Mouse (Mus musculus) midbrain, embryonic 11.5 days (tissue): Measurements from ENCODE around the gene Lrfn3. TPM values are rescaled to one million over a fixed set of nuclear protein-coding genes. Genes with fewer than 3 reads are reported as not detected.
A peak's percentile ranks its signal among the peaks of the same experiment; 100 is the strongest.

ENCODE experiments used
- ATAC-seq: fragments of 200-750 bp; cut with Nextera tagmentation; 2 replicates; pipeline ENCODE4 v1.8.0; 2017; ENCODE audit warnings: moderate TSS enrichment, moderate library complexity; ENCODE audit not compliant: low FRiP score
- DNase-seq: peaks from one replicate; pipeline ENCODE4 v3.0.0; 2015; ENCODE audit warnings: low spot score; ENCODE audit errors: missing footprints
- H3K27ac ChIP-seq: fragments of 300-500 bp; sonication (generic); 2 replicates; pipeline ENCODE4 v1.5.1; 2014; ENCODE audit warnings: low read depth, low read length
- H3K27me3 ChIP-seq: fragments of 300-500 bp; sonication (generic); 2 replicates; pipeline ENCODE4 v1.6.1; 2014; ENCODE audit warnings: mild to moderate bottlenecking, low read length, moderate library complexity, mixed read lengths; ENCODE audit not compliant: control insufficient read depth, insufficient read depth
- H3K36me3 ChIP-seq: fragments of 300-500 bp; sonication (generic); 2 replicates; pipeline ENCODE4 v1.6.1; 2014; ENCODE audit warnings: mild to moderate bottlenecking, low read length, moderate library complexity, mixed read lengths; ENCODE audit not compliant: control insufficient read depth, insufficient read depth
- H3K4me1 ChIP-seq: fragments of 300-500 bp; sonication (generic); 2 replicates; pipeline ENCODE4 v1.6.1; 2014; ENCODE audit warnings: low read length; ENCODE audit not compliant: control insufficient read depth, insufficient read depth
- H3K4me2 ChIP-seq: fragments of 300-500 bp; sonication (generic); 2 replicates; pipeline ENCODE4 v1.6.1; 2014; ENCODE audit warnings: mild to moderate bottlenecking, moderate library complexity
- H3K4me3 ChIP-seq: fragments of 300-500 bp; sonication (generic); 2 replicates; pipeline ENCODE4 v1.5.1; 2014; ENCODE audit warnings: low read depth, low read length
- H3K9ac ChIP-seq: fragments of 300-500 bp; sonication (generic); 2 replicates; pipeline ENCODE4 v1.6.1; 2014; ENCODE audit warnings: low read length
- H3K9me3 ChIP-seq: fragments of 300-500 bp; sonication (generic); 2 replicates; pipeline ENCODE4 v1.6.1; 2016; ENCODE audit warnings: low read length; ENCODE audit not compliant: control insufficient read depth
- WGBS: fragments of 180-500 bp; shearing (Covaris S2); extraction: QIAGEN DNeasy Blood & Tissue Kit; methylation state at CpG from one replicate; pipeline ENCODE4 v1.1.7; 2014; 5-methylcytosine and 5-hydroxymethylcytosine counted together
- polyA plus RNA-seq: library from polyadenylated mRNA; unstranded; fragments of >200 nt; fragmentation: Nextera tagmentation; extraction: Ambion mirVana; gene quantifications from 2 replicates; pipeline ENCODE4 v1.2.1, GENCODE M21; 2014

The Lrfn3 gene
- polyA plus RNA-seq, 1 experiment from 2014 or later = 5.9 TPM

DNA sequence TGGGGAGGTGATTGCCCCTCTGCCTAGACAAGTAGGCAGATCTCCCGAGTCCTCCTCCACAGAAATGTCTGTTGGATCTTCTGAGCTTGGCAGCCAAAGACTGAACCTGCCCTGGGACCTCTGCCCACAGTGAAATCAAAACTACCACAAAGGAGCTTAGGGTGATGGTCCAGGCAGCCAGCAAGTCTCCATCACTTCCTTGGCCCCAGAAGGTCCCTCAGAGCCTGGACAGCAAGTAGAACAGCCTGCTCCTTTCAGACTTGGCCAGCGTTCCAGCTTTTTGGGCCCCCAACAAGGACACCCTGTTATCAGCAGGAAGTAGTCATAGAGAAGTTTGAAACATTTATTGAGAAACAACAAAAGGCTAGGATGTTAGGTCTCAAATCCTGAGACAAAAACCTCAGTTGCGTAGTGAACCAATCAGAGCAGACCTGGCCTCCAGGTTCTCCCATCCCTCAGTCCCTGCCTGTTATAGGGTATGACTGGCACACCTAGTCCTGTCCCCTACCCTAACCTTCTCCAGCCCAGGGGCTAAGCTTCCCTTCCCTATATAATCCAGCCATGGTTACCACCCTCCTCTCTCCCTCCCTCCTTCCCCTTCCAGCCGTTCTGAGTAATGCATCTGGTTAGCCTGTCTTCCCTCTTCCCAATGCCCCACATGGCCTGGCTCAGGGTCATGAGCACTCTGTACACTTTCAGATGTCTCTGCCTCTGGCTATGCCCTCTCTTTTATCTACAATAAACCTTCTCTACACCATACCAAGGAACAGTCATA is 30.4 kb upstream of the Lrfn3 start:
- ATAC-seq (no peak), DNase-seq (no peak)
- H3K4me2 ChIP-seq = no peak overlapping the region
- no peak overlapping the region for H3K9ac ChIP-seq
- H3K4me1 ChIP-seq = no peaks in the 10 kb centered on the region
- no peak overlapping the region for H3K27ac ChIP-seq
- no peaks in the 10 kb centered on the region for H3K36me3 ChIP-seq
- H3K27me3 ChIP-seq = no peaks in the 10 kb centered on the region
- H3K4me3 ChIP-seq = no peak overlapping the region
- no peaks in the 10 kb centered on the region for H3K9me3 ChIP-seq
- WGBS = 72% methylated on average over 4 of the region's 4 CpGs

GRCm38 (mm10) chr7:30384106-30384505 is 21.5 kb upstream of the Lrfn3 start:
- Histone ChIP-seq H3K27ac (no peak overlapping the region), H3K9ac (no peak overlapping the region), H3K4me2 (no peak overlapping the region), H3K9me3 (no peaks in the 10 kb centered on the region), H3K36me3 (no peaks in the 10 kb centered on the region), H3K4me3 (no peak overlapping the region), H3K4me1 (no peaks in the 10 kb centered on the region), H3K27me3 (no peaks in the 10 kb centered on the region)
- no peak for DNase-seq
- 86% methylated on average over 9 of the region's 9 CpGs for WGBS
- no peak for ATAC-seq

DNA sequence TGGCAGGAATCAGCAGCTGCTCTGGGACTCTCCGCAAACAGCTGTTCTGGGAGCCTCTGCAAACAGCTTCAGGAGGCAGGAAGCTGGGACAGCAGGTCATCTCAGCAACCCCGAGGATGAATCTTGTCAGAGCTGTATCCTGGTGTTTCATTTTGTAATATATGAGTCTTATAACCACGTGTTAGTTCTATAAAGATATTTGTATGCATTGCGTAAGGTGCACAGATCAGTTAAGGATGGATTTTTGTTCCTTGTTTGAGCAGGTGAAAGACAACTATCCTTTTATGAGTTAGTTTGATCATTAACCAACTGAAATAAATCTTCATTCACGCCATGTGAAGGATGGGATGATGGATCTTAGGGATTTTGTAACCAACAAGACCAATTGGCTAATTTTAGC is 17.5 kb upstream of the Lrfn3 start:
- Histone ChIP-seq H3K4me2 (no peak overlapping the region), H3K27ac (no peak overlapping the region), H3K27me3 (no peaks in the 10 kb centered on the region), H3K4me3 (no peak overlapping the region), H3K9ac (no peak overlapping the region), H3K36me3 (no peaks in the 10 kb centered on the region), H3K4me1 (no peaks in the 10 kb centered on the region), H3K9me3 (no peaks in the 10 kb centered on the region)
- WGBS = 67% methylated on average over 5 of the region's 5 CpGs
- DNase-seq (peak; percentile 71), ATAC-seq (no peak)

GRCm38 (mm10) chr7:30373501-30373962 is 11.0 kb upstream of the Lrfn3 start:
- Histone ChIP-seq H3K9ac (peak overlapping the region; percentile 65; the same call in 1 of the 2 replicates), H3K27ac (no peak overlapping the region), H3K4me2 (peak overlapping the region; percentile 55), H3K9me3 (no peaks in the 10 kb centered on the region), H3K27me3 (no peaks in the 10 kb centered on the region), H3K36me3 (no peaks in the 10 kb centered on the region), H3K4me3 (peak overlapping the region; percentile 37), H3K4me1 (no peaks in the 10 kb centered on the region)
- DNase-seq (peak; percentile 98), ATAC-seq (peak; percentile 99)
- WGBS = under 1% methylated on average over 21 of the region's 21 CpGs

DNA sequence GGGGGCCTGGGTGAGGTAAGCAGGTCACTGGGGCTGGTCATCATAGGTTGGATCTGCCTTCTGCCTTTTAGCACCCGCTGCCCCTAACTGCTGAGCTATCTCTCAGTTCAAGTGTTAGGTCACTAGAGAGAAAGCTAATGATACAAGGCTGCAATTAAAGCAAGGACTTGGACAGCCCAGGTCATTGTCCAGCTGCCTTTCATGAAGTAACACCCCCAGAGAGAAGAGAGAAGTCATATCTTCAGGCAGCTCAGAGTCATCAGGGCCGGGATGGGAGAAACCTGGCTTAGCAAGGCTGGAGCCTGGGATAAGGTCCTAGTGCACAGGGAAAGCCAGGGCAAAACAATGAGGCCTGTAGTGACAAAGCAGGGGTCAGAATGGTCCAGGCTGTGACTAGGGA is 4.9 kb upstream of the Lrfn3 start:
- H3K4me3 ChIP-seq = no peak overlapping the region
- no peak overlapping the region for H3K9ac ChIP-seq
- H3K9me3 ChIP-seq = no peaks in the 10 kb centered on the region
- peak; percentile 76 for DNase-seq
- no peak for ATAC-seq
- no peaks in the 10 kb centered on the region for H3K36me3 ChIP-seq
- WGBS = 78% methylated on average over 2 of the region's 2 CpGs
- no peak overlapping the region for H3K27ac ChIP-seq
- no peak overlapping the region for H3K4me2 ChIP-seq
- H3K4me1 ChIP-seq = peaks cover under 1% of the 10 kb centered on the region; the same call in 1 of the 2 replicates
- H3K27me3 ChIP-seq = peaks cover 2% of the 10 kb centered on the region; the same call in 1 of the 2 replicates

GRCm38 (mm10) chr7:30363344-30363738 is 769 bp upstream of the Lrfn3 start:
- Histone ChIP-seq H3K4me3 (peak overlapping the region; percentile 59), H3K36me3 (no peaks in the 10 kb centered on the region), H3K4me1 (peaks cover 17% of the 10 kb centered on the region), H3K27me3 (peaks cover 2% of the 10 kb centered on the region; the same call in 1 of the 2 replicates), H3K27ac (no peak overlapping the region), H3K9ac (peak overlapping the region; percentile 80), H3K4me2 (peak overlapping the region; percentile 87), H3K9me3 (no peaks in the 10 kb centered on the region)
- no peak for DNase-seq
- peak; percentile 28; the same call in 1 of the 2 replicates for ATAC-seq
- WGBS = 75% methylated on average over 6 of the region's 6 CpGs

GRCm38 (mm10) chr7:30360028-30360427 is 2.5 kb downstream of the Lrfn3 start:
- no peak for ATAC-seq
- H3K4me2 ChIP-seq = no peak overlapping the region
- H3K27me3 ChIP-seq = peaks cover 2% of the 10 kb centered on the region; the same call in 1 of the 2 replicates
- peaks cover 17% of the 10 kb centered on the region for H3K4me1 ChIP-seq
- no peak overlapping the region for H3K9ac ChIP-seq
- no peak overlapping the region for H3K27ac ChIP-seq
- H3K9me3 ChIP-seq = no peaks in the 10 kb centered on the region
- H3K36me3 ChIP-seq = peaks cover 5% of the 10 kb centered on the region; the same call in 1 of the 2 replicates
- DNase-seq = peak; percentile 53
- WGBS = 91% methylated on average over 17 of the region's 17 CpGs
- no peak overlapping the region for H3K4me3 ChIP-seq

DNA sequence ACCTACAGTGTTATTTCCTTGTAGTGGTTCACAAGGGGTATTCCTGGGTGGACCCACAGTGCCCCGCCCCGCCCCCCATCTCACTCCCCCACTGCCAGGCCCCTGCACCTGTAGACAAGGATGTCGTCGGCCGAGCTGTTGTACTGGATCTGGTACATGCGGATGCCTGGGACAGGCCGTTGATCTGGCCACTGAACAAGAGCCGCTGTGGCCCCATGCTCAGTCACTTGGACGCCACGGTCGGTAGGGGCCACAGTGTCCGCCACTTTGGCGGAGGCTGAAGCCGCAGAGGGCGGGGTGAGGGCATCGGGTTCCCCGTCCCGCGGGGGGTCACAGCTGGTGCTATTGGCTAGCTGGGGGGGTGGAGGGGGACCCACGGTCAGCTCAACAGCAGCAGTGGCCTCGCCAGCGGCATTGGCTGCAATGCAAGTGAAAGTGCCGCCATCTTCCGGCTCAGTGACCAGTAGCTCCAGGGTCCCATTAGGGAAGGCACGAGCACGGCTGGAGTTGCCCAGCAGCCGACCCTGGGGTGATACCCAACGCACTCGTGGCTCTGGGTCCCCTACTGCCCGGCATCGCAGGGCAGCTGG is 3.2 kb downstream of the Lrfn3 start:
- no peaks in the 10 kb centered on the region for H3K9me3 ChIP-seq
- H3K4me2 ChIP-seq = no peak overlapping the region
- peaks cover 2% of the 10 kb centered on the region; the same call in 1 of the 2 replicates for H3K27me3 ChIP-seq
- H3K27ac ChIP-seq = no peak overlapping the region
- peaks cover 5% of the 10 kb centered on the region; the same call in 1 of the 2 replicates for H3K36me3 ChIP-seq
- H3K9ac ChIP-seq = no peak overlapping the region
- 90% methylated on average over 31 of the region's 31 CpGs for WGBS
- H3K4me1 ChIP-seq = peaks cover 17% of the 10 kb centered on the region
- no peak overlapping the region for H3K4me3 ChIP-seq
- DNase-seq (peak; percentile 4), ATAC-seq (no peak)
